Mouse (Mus musculus): ENCODE measurements around the gene Wfdc5.

GRCm38 (mm10) chr2:164152341-164152740, 30.2 kb downstream of the Wfdc5 start:
- TF ChIP-seq GATA1 (IDR thresholded peaks at IDR 0.05; ENCODE audit: borderline replicate concordance, low read length) (no peak), FLI1 (IDR thresholded peaks at IDR 0.05; ENCODE audit: low read length) (no peak)
